Mouse (Mus musculus): ENCODE measurements around the gene Nomo1.

DNA sequence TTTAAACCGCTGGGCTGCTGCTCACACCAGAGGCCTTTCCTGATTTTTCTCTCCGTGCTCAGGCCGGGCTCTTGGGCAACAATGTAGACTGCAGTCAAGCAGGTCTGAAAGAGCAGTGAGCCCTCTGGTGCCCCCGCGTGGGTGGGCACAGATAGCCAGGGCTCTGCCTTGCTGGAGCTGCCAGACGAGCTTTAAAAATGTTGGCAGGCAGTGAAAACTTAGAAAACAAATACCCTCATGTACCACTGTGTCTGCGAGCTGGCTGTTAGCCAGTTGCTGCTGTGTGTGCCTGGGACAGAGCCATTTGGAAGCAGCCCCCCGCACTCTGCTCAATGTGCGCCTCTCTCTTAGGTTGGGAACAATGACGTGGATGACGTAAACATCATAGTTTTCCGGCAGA is 44.2 kb downstream of the Nomo1 start:
- TF ChIP-seq CTCF (IDR thresholded peaks at IDR 0.05; ENCODE audit: low read depth, low read length) (no peak), POLR2A (IDR thresholded peaks at IDR 0.05; ENCODE audit: extremely low read depth, insufficient read depth, low read length) (no peak)

All from liver, adult 2 months (tissue).